Mouse (Mus musculus) kidney, adult 2 months (tissue): Measurements from ENCODE around the gene Prim1. TPM values are rescaled to one million over a fixed set of nuclear protein-coding genes. Genes with fewer than 3 reads are reported as not detected.
"Not testable (repeated sequence)": the region's sequence is repeated elsewhere in the genome, so short reads cannot be mapped to it uniquely, and the experiment has no call there.

Experiments used
- DNase-seq: peaks from one replicate; pipeline ENCODE4 v3.0.0; 2021
- H3K27ac ChIP-seq: fragments of 200-500 bp; 2 replicates; pipeline ENCODE4 v1.5.1; 2012; ENCODE audit warnings: low read depth, low read length, control low read depth, inconsistent platforms; ENCODE audit not compliant: insufficient read depth
- H3K27me3 ChIP-seq: fragments of 200-500 bp; replicated peaks from 2 replicates; pipeline ENCODE4 v1.6.1; 2012; ENCODE audit warnings: mild to moderate bottlenecking, moderate library complexity, low read length, inconsistent platforms; ENCODE audit not compliant: control insufficient read depth, insufficient read depth
- H3K36me3 ChIP-seq: fragments of 200-500 bp; 2 replicates; pipeline ENCODE4 v1.6.1; 2012; ENCODE audit warnings: mild to moderate bottlenecking, moderate library complexity, low read length, inconsistent platforms; ENCODE audit not compliant: control insufficient read depth, insufficient read depth
- H3K4me1 ChIP-seq: fragments of 200-500 bp; 2 replicates; pipeline ENCODE4 v1.6.1; 2011; ENCODE audit warnings: low read length; ENCODE audit not compliant: control insufficient read depth, insufficient read depth
- H3K4me3 ChIP-seq: fragments of 200-500 bp; 2 replicates; pipeline ENCODE4 v1.5.1; 2011; ENCODE audit warnings: mild to moderate bottlenecking, low read depth, low read length, control low read depth; ENCODE audit not compliant: insufficient read depth
- CTCF ChIP-seq: fragments of 200-500 bp; conservative IDR thresholded peaks from 2 replicates; pipeline ENCODE4 v1.5.1; 2011; ENCODE audit warnings: low read depth, mild to moderate bottlenecking, control low read depth, low read length, moderate library complexity, mixed read lengths; ENCODE audit not compliant: insufficient read depth, insufficient read length
- POLR2A ChIP-seq: fragments of 200-500 bp; IDR thresholded peaks from one replicate; pipeline ENCODE4 v1.6.1; 2011; ENCODE audit warnings: low read depth, low read length, control low read depth
- WGBS: fragments of 180-500 bp; shearing (Covaris S2); methylation state at CpG from one replicate; pipeline ENCODE4 v1.1.7; 2018; 5-methylcytosine and 5-hydroxymethylcytosine counted together
- polyA plus RNA-seq: library from polyadenylated mRNA; depleted of rRNA; stranded (reverse); fragments of >200 nt; gene quantifications from 2 replicates; pipeline ENCODE4 v1.2.3, GENCODE M21; 2012; rRNA removed

The Prim1 gene
- polyA plus RNA-seq, 1 experiment = 3.6 TPM

GRCm38 (mm10) chr10:128059207-128059981, 44.4 kb downstream of the Prim1 start:
- Histone ChIP-seq H3K27me3 (no peaks in the 10 kb centered on the region), H3K27ac (peak overlapping the region; percentile 82), H3K4me3 (peak overlapping the region; percentile 66), H3K4me1 (peaks cover 12% of the 10 kb centered on the region; the same call in 1 of the 2 replicates), H3K36me3 (no peaks in the 10 kb centered on the region)
- DNase-seq = peak; percentile 53
- TF ChIP-seq POLR2A (no peak), CTCF (0 out of 2 replicates have a peak, but pooled peaks have one; percentile 5)
- under 1% methylated on average over 62 of the region's 62 CpGs for WGBS

- H3K27ac ChIP-seq = no peak overlapping the region
- no peak overlapping the region for H3K4me3 ChIP-seq
- 77% methylated on average over 5 of the region's 5 CpGs for WGBS
- H3K4me1 ChIP-seq = peaks cover 12% of the 10 kb centered on the region; the same call in 1 of the 2 replicates
- DNase-seq = no peak
- no peaks in the 10 kb centered on the region for H3K36me3 ChIP-seq
- TF ChIP-seq CTCF (no peak), POLR2A (no peak)
- H3K27me3 ChIP-seq = no peaks in the 10 kb centered on the region
These were observed 46.1 kb downstream of the Prim1 start for GRCm38 (mm10) chr10:128061109-128061508.

- TF ChIP-seq POLR2A (no peak), CTCF (no peak)
- no peak overlapping the region for H3K4me3 ChIP-seq
- peak; percentile 61 for DNase-seq
- peaks cover 12% of the 10 kb centered on the region; the same call in 1 of the 2 replicates for H3K4me1 ChIP-seq
- 68% methylated on average over 6 of the region's 6 CpGs for WGBS
- H3K36me3 ChIP-seq = no peaks in the 10 kb centered on the region
- H3K27me3 ChIP-seq = no peaks in the 10 kb centered on the region
- no peak overlapping the region for H3K27ac ChIP-seq
These were observed 47.4 kb downstream of the Prim1 start for GRCm38 (mm10) chr10:128062221-128062989.

GRCm38 (mm10) chr10:128066072-128066471, 51.1 kb downstream of the Prim1 start:
- H3K27ac ChIP-seq = no peak overlapping the region

GRCm38 (mm10) chr10:128069201-128069600, 54.2 kb downstream of the Prim1 start:
- Histone ChIP-seq H3K27ac (no peak overlapping the region), H3K27me3 (no peaks in the 10 kb centered on the region), H3K4me3 (no peak overlapping the region), H3K36me3 (peaks cover 12% of the 10 kb centered on the region), H3K4me1 (no peaks in the 10 kb centered on the region; the same call in 1 of the 2 replicates)
- 80% methylated on average over 4 of the region's 4 CpGs for WGBS
- peak; percentile 29 for DNase-seq
- TF ChIP-seq CTCF = no peak
- TF ChIP-seq POLR2A = no peak

More at GRCm38 (mm10) chr10:128066072-128066471, 51.1 kb downstream of the Prim1 start:
- WGBS = 58% methylated on average over 5 of the region's 5 CpGs
- no peaks in the 10 kb centered on the region for H3K27me3 ChIP-seq
- no peak overlapping the region for H3K4me3 ChIP-seq
- no peak for DNase-seq
- TF ChIP-seq POLR2A (no peak), CTCF (no peak)
- peaks cover 5% of the 10 kb centered on the region; the same call in 1 of the 2 replicates for H3K4me1 ChIP-seq
- H3K36me3 ChIP-seq = peaks cover 3% of the 10 kb centered on the region

GRCm38 (mm10) chr10:128070432-128070831, 55.5 kb downstream of the Prim1 start:
- not testable (repeated sequence) for H3K4me1 ChIP-seq, DNase-seq, H3K27ac ChIP-seq, H3K27me3 ChIP-seq, H3K4me3 ChIP-seq
- H3K36me3 ChIP-seq = peaks cover 14% of the 10 kb centered on the region
- 95% methylated on average over 2 of the region's 2 CpGs for WGBS

- not testable (repeated sequence) for H3K27me3 ChIP-seq, H3K36me3 ChIP-seq, DNase-seq, H3K4me1 ChIP-seq, H3K4me3 ChIP-seq, H3K27ac ChIP-seq
- WGBS = 81% methylated on average over 5 of the region's 5 CpGs
These were observed 63.3 kb downstream of the Prim1 start for GRCm38 (mm10) chr10:128078269-128078668.

Other genes with a start within 250 kb of the Prim1 start
- gene Rdh9, start 238.8 kb upstream of the Prim1 start, polyA plus RNA-seq = 0.10 and 0.13 TPM in 2 replicates
- 61.2 and 67.5 TPM in 2 replicates for gene Rdh16, start 214.0 kb upstream of the Prim1 start, polyA plus RNA-seq
- gene Rdh19, start 165.2 kb upstream of the Prim1 start, polyA plus RNA-seq = 1.6 and 2.0 TPM in 2 replicates
- gene Rdh16f2, start 148.7 kb upstream of the Prim1 start, polyA plus RNA-seq = 391 and 483 TPM in 2 replicates
- 0.20 and 0.31 TPM in 2 replicates for gene Rdh7, start 126.4 kb upstream of the Prim1 start, polyA plus RNA-seq
- 0.13 TPM in 1 of 2 replicates, not detected in the other for gene Sdr9c7, start 116.7 kb upstream of the Prim1 start, polyA plus RNA-seq
- not detected in 2 replicates for gene Hsd17b6, start 7.6 kb upstream of the Prim1 start, polyA plus RNA-seq
- 195 and 258 TPM in 2 replicates for gene Naca, start 20.4 kb downstream of the Prim1 start, polyA plus RNA-seq
- gene Ptges3, start 43.8 kb downstream of the Prim1 start, polyA plus RNA-seq = 28.2 and 32.5 TPM in 2 replicates
- 4,550 and 7,521 TPM in 2 replicates for gene Atp5b, start 68.1 kb downstream of the Prim1 start, polyA plus RNA-seq
- gene Baz2a, start 76.4 kb downstream of the Prim1 start, polyA plus RNA-seq = 21.6 and 22.5 TPM in 2 replicates
- gene Rbms2, start 165.1 kb downstream of the Prim1 start, polyA plus RNA-seq = 69.0 and 70.1 TPM in 2 replicates
- 0.33 and 0.61 TPM in 2 replicates for gene Gls2, start 179.3 kb downstream of the Prim1 start, polyA plus RNA-seq
- gene Spryd4, start 196.6 kb downstream of the Prim1 start, polyA plus RNA-seq = 15.5 and 17.3 TPM in 2 replicates
- not detected in 2 replicates for gene Mip, start 210.7 kb downstream of the Prim1 start, polyA plus RNA-seq
- 2.7 and 3.8 TPM in 2 replicates for gene Timeless, start 216.9 kb downstream of the Prim1 start, polyA plus RNA-seq
- gene Apon, start 238.9 kb downstream of the Prim1 start, polyA plus RNA-seq = not detected in 2 replicates